Mouse (Mus musculus) fibroblast of lung, adult 2 months (primary cell): ENCODE measurements around the gene Ccdc71.
A peak's percentile ranks its signal among the peaks of the same experiment; 100 is the strongest.

Experiments
- DNase-seq: peaks from one replicate; pipeline ENCODE4 v3.0.0-alpha.2; 2011; ENCODE audit warnings: low read depth

Gene Ccdc71

GRCm38 (mm10) chr9:108460319-108461178, at the start of gene Ccdc71:
Gene Ccdc71 (plus strand): TSS chr9:108460527.
- no peak for DNase-seq

DNA sequence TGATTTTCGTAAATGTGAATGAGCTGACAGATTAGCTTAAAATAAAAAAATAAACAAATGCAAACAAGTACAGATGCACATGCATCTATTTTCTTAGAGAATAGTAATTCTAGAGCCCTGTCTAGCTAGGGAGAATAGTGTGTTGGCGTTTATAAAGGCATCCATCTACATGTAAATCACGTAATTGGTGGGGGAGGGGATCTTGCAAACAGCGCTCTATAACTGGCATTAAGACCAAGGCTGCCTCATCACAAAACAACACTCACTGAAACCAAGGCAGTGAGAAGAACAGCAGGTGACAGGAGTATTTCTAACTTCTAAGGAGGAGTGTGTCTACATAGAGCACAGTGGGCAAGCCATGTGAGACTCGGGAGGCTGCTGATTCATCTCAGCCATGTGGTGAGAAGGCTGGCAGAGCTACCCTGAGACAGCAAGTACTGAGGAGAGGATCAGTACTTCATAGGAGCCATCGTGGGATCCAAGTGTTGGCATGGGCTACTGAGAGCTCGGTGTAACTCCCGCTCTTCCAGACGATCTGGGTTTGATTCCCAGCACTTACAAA, 48.9 kb upstream of the Ccdc71 start:
- DNase-seq = no peak

- peak; percentile 35 for DNase-seq
Observed at GRCm38 (mm10) chr9:108412221-108412620, 48.1 kb upstream of the Ccdc71 start.

DNA sequence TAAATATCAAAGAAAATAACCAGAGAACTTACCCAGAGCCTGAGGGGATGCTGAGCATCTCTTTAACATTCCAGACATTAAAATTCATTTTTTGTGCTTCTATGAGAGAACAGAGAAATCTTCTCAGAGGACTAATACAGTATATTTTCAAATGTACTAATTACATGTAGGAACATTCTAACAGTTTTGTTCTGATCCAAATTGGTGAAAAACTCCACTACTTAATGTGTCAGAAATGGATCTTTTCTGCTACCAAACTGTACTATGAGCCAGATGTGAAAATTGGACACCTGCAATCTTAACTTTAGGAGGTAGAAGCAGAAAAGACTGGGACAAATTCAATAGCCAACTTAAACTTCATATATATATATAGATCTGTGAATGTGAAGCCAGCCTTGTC, 31.9 kb upstream of the Ccdc71 start, which contains the start of gene Ccdc36:
Gene Ccdc36, minus strand, starts transcription at position 101 of the 400 bp plus-strand sequence.
- DNase-seq = no peak

- DNase-seq = no peak
Observed at GRCm38 (mm10) chr9:108431431-108432067, 28.8 kb upstream of the Ccdc71 start.

DNA sequence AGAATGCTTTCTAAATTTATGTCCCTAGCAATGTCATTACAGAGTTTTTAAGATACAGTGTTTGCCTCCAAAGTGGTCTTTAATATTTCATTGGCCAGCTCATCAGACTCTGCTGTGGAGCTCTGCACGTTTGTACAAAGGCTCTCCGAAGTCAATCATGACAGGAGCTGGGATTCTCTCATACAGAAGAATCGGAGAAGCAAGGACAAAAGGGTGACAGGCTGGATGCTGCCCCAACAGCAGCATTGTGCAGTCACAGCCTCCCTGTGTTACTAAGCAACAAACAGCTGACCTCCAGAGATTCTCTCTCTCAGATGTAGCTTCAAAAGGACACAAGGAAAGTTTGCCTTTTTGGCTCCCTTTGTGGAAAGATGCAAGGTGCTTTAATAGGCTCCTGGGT, 24.1 kb upstream of the Ccdc71 start, which contains the start of gene BC048562:
Gene BC048562, plus strand, starts transcription at position 301 of the 400 bp plus-strand sequence.
- DNase-seq = no peak

GRCm38 (mm10) chr9:108439176-108439575, 21.2 kb upstream of the Ccdc71 start:
- no peak for DNase-seq

DNA sequence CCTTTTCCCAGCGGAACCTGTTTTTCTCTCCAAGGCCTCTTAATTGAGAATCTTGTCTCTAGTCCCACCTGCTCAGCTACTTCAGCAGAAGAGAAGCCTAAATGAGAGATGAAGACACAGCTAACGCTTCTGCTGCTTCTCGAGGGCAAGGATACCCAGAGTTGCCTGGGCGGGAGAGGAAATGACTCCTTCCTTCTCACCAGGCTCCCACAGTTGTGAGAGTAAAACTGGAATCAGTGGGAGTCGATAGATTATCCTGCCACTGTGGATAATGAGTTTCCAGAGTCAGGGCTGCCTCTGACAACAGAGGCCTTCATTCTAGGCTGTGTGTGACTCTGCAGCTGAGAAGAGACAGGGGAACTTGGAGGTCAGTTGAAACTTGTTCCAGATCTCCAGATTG, 19.8 kb upstream of the Ccdc71 start:
- no peak for DNase-seq

DNA sequence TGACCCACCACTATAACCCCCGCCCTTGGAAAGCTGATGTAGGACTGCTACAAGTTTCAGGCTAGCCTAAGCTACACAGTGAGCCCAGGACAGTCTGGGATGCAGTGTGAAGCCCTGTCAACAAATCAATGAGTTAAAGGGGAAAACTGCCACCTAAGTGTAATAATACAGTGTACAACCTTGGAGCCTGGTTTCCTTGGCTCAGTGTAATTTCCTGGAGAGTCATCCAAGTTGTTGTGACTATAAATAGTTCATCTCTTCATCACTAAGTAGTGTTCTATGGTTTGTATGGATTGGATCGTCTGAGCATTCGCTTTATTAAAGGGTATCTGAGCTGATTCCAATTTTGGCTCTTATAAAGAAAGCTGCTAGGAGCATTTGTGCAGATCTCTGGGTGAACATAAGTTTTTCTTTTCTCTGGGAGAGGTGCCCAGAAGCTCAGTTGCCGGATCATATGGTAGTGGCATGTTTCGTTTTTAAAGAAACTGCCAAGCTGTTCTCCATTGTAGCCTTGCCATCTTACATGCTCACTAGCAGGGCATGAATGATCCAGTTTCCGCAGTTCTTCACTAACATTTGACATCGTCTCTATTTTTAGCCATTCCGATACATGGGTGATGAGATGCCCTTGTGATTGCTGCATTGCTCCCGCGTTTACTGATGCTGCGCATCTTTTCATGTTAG, 18.9 kb upstream of the Ccdc71 start:
- DNase-seq = no peak

DNA sequence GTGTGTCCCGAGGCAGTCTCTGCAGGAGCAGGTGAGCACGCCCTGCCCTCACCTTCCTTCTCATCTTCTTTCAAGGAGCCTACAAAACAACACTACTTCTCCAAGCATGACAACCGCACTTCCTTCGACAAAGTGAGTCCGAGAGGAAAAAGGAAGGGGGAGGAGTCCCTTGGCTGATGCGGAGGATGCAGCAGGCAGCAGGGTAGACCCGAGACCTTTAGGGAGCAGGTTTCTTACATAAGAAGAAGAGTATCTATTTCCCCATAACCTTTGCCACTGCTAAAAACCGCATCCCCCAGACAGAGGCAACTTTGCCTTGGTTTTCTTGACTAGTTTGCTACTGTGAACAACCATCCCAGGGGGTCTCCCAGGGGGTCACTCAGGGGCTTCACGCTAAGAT, 15.2 kb upstream of the Ccdc71 start:
- no peak for DNase-seq

- DNase-seq = no peak
Observed at GRCm38 (mm10) chr9:108449860-108450259, 10.5 kb upstream of the Ccdc71 start.

GRCm38 (mm10) chr9:108450292-108451169, 9.8 kb upstream of the Ccdc71 start:
- DNase-seq = no peak

GRCm38 (mm10) chr9:108451170-108451493, 9.2 kb upstream of the Ccdc71 start:
- DNase-seq = no peak

DNA sequence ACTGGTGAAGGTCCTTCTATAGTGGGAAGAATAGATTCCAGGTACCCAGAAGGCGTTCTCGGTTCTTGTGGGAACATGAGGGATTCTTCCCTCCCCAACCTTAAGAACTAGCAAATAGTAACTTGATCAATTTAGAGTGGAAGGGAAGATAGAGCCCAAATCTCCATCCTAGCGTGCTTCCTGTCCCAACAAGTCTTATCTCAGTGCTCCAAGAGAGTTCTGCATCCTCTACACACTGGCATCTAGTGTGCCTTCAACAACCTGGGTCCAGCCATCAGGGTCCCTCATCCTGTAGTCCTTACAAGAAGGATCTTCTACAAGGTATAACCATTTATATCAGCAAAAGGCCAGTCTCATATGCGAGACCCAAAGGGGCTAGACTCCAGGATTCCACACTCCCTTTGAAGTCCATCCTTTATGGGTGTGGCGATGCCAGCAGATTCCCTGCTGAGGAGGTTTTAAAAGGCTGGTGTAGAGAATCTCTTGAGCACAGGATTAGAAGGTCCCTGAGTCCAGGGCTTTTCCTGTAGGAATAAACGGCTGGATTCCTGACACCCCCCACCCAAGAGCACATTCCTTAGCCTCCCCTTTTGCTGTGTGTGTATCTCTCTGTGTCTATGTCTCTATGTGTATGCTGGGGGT, 8.7 kb upstream of the Ccdc71 start:
- DNase-seq = no peak

DNA sequence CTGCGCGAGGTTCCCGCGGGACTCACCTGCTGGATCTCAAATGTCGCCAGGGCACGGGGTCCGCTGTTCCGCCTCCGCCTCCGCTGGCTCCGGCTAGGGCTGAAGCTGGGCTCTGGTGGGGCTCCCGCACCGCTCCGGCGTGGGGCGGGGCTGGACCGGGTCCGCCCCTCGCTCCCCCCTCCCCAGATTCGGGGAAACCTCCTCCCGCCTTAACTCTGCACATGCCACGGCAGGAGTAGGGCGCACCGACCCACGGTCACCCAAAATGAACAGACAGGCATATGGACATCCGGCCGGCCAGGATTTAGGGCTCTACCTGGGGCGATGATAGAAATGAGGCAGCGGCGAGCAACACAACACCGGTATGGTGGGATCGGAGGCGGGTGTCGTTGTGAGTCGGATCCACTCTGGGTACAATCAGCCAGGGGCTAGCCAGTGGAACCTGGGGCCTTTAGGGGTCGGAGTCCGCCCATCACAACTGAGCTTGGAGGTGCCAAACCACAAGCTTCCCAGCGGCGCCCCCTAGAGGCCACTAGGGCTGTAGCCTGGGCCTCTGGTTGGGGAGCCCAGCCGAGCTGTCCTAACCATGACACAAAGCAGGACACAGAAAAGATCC, 7.9 kb upstream of the Ccdc71 start:
- no peak for DNase-seq

DNA sequence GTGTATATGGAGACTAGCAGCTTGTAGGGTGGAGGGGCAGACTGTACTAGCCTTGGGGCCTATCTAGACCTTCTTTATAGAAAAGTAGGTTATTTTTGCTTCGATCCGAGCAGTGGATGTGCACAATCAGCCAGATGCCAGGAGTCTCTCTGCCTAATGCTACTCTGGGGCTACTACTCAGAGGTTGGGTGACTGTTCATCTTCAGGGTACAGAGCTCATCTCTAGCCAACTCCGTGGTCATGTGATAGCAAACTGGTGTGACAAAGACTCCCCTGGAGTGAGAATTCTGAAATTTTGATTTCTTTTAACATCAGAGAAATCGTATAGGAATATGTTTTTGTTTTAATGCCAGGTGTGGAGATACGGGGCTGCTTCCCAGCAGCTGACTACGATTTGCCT, 7.4 kb upstream of the Ccdc71 start:
- DNase-seq = no peak

DNA sequence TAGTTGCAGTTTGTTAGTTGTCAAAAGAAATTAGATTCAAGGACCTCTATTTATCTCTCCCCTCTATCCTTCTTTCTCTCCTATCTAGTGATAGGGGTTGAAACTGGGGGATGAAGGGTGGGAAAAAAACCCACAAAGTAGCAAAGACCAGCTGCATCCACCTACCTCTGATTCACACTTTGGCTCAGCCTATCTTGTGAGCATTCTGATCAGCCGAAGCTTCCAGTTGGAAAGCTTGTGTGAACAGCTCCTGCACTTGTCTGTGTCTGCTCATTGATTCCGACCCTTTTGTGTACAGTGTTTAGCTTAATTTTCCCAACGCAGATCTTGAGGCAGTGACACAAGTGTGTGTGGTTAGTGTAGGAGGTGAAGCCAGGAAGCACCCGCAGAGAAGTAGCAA, 6.9 kb upstream of the Ccdc71 start:
- DNase-seq = no peak

GRCm38 (mm10) chr9:108454429-108454828, 5.9 kb upstream of the Ccdc71 start:
- DNase-seq = no peak

GRCm38 (mm10) chr9:108455747-108456571, 4.4 kb upstream of the Ccdc71 start:
- DNase-seq = no peak

- no peak for DNase-seq
Observed at GRCm38 (mm10) chr9:108456953-108457352, 3.4 kb upstream of the Ccdc71 start.
